Mouse (Mus musculus) E14TG2a.4 (cell line): Measurements from ENCODE around the gene Ube2l6.

Source experiments
- H3K27me3 ChIP-seq: 2 replicates; pipeline ENCODE4 v1.6.1; 2014; ENCODE audit warnings: low read length, control low read depth; ENCODE audit not compliant: insufficient read depth
- H3K36me3 ChIP-seq: 2 replicates; pipeline ENCODE4 v1.6.1; 2014; ENCODE audit warnings: low read length, control low read depth; ENCODE audit not compliant: insufficient read depth
- H3K4me1 ChIP-seq: replicated peaks from 2 replicates; pipeline ENCODE4 v1.6.1; 2014; ENCODE audit warnings: low read depth, low read length, control low read depth
- H3K4me3 ChIP-seq: replicated peaks from 2 replicates; pipeline ENCODE4 v1.5.1; 2014; ENCODE audit warnings: mild to moderate bottlenecking, low read length
- H3K9me3 ChIP-seq: 2 replicates; pipeline ENCODE4 v1.6.1; 2014; ENCODE audit warnings: low read length, control low read depth
- CTCF ChIP-seq: conservative IDR thresholded peaks from 2 replicates; pipeline ENCODE4 v1.5.1; 2014; ENCODE audit warnings: low read length
- NANOG ChIP-seq: IDR thresholded peaks from 2 replicates; pipeline ENCODE4 v1.6.1; 2014; ENCODE audit warnings: borderline replicate concordance, low read length, mixed read lengths
- POU5F1 ChIP-seq: IDR thresholded peaks from 2 replicates; pipeline ENCODE4 v1.6.1; 2014; ENCODE audit warnings: low read length, borderline replicate concordance

The Ube2l6 gene

GRCm38 (mm10) chr2:84779210-84779609 lies 19.4 kb upstream of the Ube2l6 start:
- TF ChIP-seq CTCF (peak; percentile 28), POU5F1 (no peak)
- H3K4me1 ChIP-seq, result peaks cover 27% of the 10 kb centered on the region
- H3K9me3 ChIP-seq, result no peaks in the 10 kb centered on the region
- H3K4me3 ChIP-seq, result no peak overlapping the region
- no peaks in the 10 kb centered on the region for H3K27me3 ChIP-seq
- no peaks in the 10 kb centered on the region for H3K36me3 ChIP-seq

DNA sequence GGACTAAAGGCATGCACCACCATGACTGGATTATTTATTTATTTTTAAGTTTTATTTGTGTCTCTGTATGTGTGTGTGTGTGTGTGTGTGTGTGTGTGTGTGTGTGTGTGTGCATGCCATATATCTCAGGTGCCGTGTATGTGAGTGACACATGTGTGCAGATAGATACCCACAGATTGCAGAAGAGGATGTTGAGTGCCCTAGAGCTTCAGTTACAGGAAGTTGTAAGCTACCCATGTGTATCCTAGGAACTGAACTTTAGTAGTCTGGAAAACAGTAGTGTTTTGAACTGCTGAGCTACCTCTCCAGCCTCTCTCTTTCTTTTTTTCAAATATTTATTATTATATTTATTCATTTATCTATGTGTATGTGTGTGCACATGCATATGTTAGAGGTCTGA lies 15.3 kb upstream of the Ube2l6 start:
- no peaks in the 10 kb centered on the region for H3K36me3 ChIP-seq
- peaks cover 4% of the 10 kb centered on the region; the same call in 1 of the 2 replicates for H3K27me3 ChIP-seq
- H3K4me3 ChIP-seq, result no peak overlapping the region
- H3K9me3 ChIP-seq, result no peaks in the 10 kb centered on the region
- no peak for TF ChIP-seq NANOG
- TF ChIP-seq POU5F1, result no peak
- no peak for TF ChIP-seq CTCF
- H3K4me1 ChIP-seq, result peaks cover 7% of the 10 kb centered on the region; the same call in 1 of the 2 replicates

- peaks cover 4% of the 10 kb centered on the region; the same call in 1 of the 2 replicates for H3K27me3 ChIP-seq
These were observed 14.6 kb upstream of the Ube2l6 start for GRCm38 (mm10) chr2:84783840-84784566.

GRCm38 (mm10) chr2:84788316-84788715 lies 10.3 kb upstream of the Ube2l6 start:
- no peak overlapping the region for H3K4me3 ChIP-seq
- TF ChIP-seq CTCF, result no peak
- no peak for TF ChIP-seq POU5F1
- no peak for TF ChIP-seq NANOG
- H3K9me3 ChIP-seq, result no peaks in the 10 kb centered on the region
- peaks cover 10% of the 10 kb centered on the region; the same call in 1 of the 2 replicates for H3K27me3 ChIP-seq
- H3K36me3 ChIP-seq, result no peaks in the 10 kb centered on the region
- H3K4me1 ChIP-seq, result peaks cover 10% of the 10 kb centered on the region

More at GRCm38 (mm10) chr2:84783840-84784566, 14.6 kb upstream of the Ube2l6 start:
- H3K36me3 ChIP-seq, result no peaks in the 10 kb centered on the region
- H3K4me1 ChIP-seq, result peaks cover 4% of the 10 kb centered on the region; the same call in 1 of the 2 replicates
- no peaks in the 10 kb centered on the region for H3K9me3 ChIP-seq
- TF ChIP-seq CTCF (no peak), NANOG (no peak), POU5F1 (no peak)
- no peak overlapping the region for H3K4me3 ChIP-seq

GRCm38 (mm10) chr2:84790418-84790817 lies 8.2 kb upstream of the Ube2l6 start:
- Histone ChIP-seq H3K27me3 (peaks cover 10% of the 10 kb centered on the region; the same call in 1 of the 2 replicates), H3K9me3 (peaks cover 21% of the 10 kb centered on the region), H3K4me1 (peaks cover 10% of the 10 kb centered on the region), H3K36me3 (no peaks in the 10 kb centered on the region), H3K4me3 (peak overlapping the region; percentile 13; the same call in 1 of the 2 replicates)
- TF ChIP-seq CTCF, result no peak
- no peak for TF ChIP-seq POU5F1
- no peak for TF ChIP-seq NANOG

GRCm38 (mm10) chr2:84792516-84792915 lies 6.1 kb upstream of the Ube2l6 start:
- no peaks in the 10 kb centered on the region for H3K36me3 ChIP-seq
- H3K4me3 ChIP-seq, result no peak overlapping the region
- H3K27me3 ChIP-seq, result peaks cover 9% of the 10 kb centered on the region; the same call in 1 of the 2 replicates
- H3K9me3 ChIP-seq, result peaks cover 27% of the 10 kb centered on the region
- H3K4me1 ChIP-seq, result peaks cover 10% of the 10 kb centered on the region
- TF ChIP-seq CTCF (no peak), NANOG (no peak), POU5F1 (no peak)

- TF ChIP-seq POU5F1 (no peak), NANOG (no peak), CTCF (no peak)
- Histone ChIP-seq H3K4me3 (no peak overlapping the region), H3K36me3 (no peaks in the 10 kb centered on the region), H3K4me1 (peaks cover 16% of the 10 kb centered on the region), H3K9me3 (peaks cover 27% of the 10 kb centered on the region), H3K27me3 (peaks cover 7% of the 10 kb centered on the region; the same call in 1 of the 2 replicates)
These were observed 5.5 kb upstream of the Ube2l6 start for GRCm38 (mm10) chr2:84793154-84793553.

GRCm38 (mm10) chr2:84793871-84794270 lies 4.8 kb upstream of the Ube2l6 start:
- peaks cover 14% of the 10 kb centered on the region for H3K27me3 ChIP-seq
- no peak overlapping the region for H3K4me3 ChIP-seq
- H3K36me3 ChIP-seq, result no peaks in the 10 kb centered on the region
- H3K4me1 ChIP-seq, result peaks cover 23% of the 10 kb centered on the region
- TF ChIP-seq CTCF, result no peak
- no peak for TF ChIP-seq NANOG
- peaks cover 27% of the 10 kb centered on the region for H3K9me3 ChIP-seq
